ENCODE assay signal across 10 mouse cellular contexts in genomic region chr2:96317387-96318299, GRCm38 (mm10). TPM values are rescaled to one million over a fixed set of nuclear protein-coding genes. Genes with fewer than 3 reads are reported as not detected.
DNase-seq lines count a peak whose midpoint lies in the region; ATAC-seq and TF ChIP-seq lines count a peak whose summit lies in the region.
"Had no signal": no experiment of that assay in that cellular context is flagged by ENCODE, and none has a peak within 500 bp of the region (broad histone marks: within the 10 kb centered on the region; RNA-seq: fewer than 3 reads in every experiment).

TSS of gene Lrrc4c (plus strand) at chr2:96318169.

- H3K9ac ChIP-seq in heart, embryonic 14.5 days (ENCODE audit: low read length), result peak within 1 kb of the TSS; percentile 62

- no peak for DNase-seq in heart, postnatal 14 days
- DNase-seq in cerebellum, postnatal 25 days, result peak; percentile 79 to 85
- DNase-seq in frontal cortex, postnatal 25 days (ENCODE audit: low spot score in 2 of 2), result peak; percentile 42
- DNase-seq in left cerebral cortex, postnatal 14 days (ENCODE audit: low spot score in 2 of 2), result peak; percentile 48 to 62
- no peak for DNase-seq in adrenal gland, adult 8-10 months
- no peak for DNase-seq in urinary bladder, adult 2 months (ENCODE audit: low spot score)

- no peaks in the 10 kb centered on the region for H3K27me3 ChIP-seq in heart, embryonic 14.5 days (ENCODE audit: control insufficient read depth, insufficient read depth, low read length)
- H3K27me3 ChIP-seq: CH12.LX had no signal

- no peaks in the 10 kb centered on the region for H3K36me3 ChIP-seq in heart, embryonic 14.5 days (ENCODE audit: control insufficient read depth, insufficient read depth, low read length)

- no peak; the same call in 1 of the 2 replicates for ATAC-seq in heart, embryonic 14.5 days (ENCODE audit: insufficient number of reproducible peaks, insufficient read depth, low FRiP score, low read depth)

- TF ChIP-seq POLR2A in olfactory bulb, adult 2 months (IDR thresholded peaks at IDR 0.05; ENCODE audit: insufficient read depth, low read depth, low read length), result no peak

- no peaks in the 10 kb centered on the region for H3K9me3 ChIP-seq in heart, embryonic 14.5 days (ENCODE audit: control insufficient read depth, low read length)

- intact Hi-C loops in heart, postnatal 14 days (cut with DNase I), result loop anchor here (10.0 kb wide), 1 partner anchor 1853 kb away; no protein-coding TSS in a partner anchor
- intact Hi-C loops in left cerebral cortex, postnatal 14 days (cut with DNase I), result loop anchor here (5.0 to 10.0 kb wide), 2 partner anchors 1083 to 1845 kb away; no protein-coding TSS in a partner anchor

- WGBS in heart, embryonic 14.5 days, result 12% methylated on average over 18 of the region's 18 CpGs
- 3% methylated on average over 18 of the region's 18 CpGs for WGBS in olfactory bulb, adult 2 months

- H3K4me1 ChIP-seq in heart, embryonic 14.5 days (ENCODE audit: control insufficient read depth in 2 of 2, insufficient read depth in 2 of 2, low read length in 2 of 2), result peaks cover 4 to 13% of the 10 kb centered on the region in 2 experiments; a peak in 2 of 4 replicates
- 0 out of 2 replicates have a peak, but pooled peaks cover 2% of the 10 kb centered on the region for H3K4me1 ChIP-seq in olfactory bulb, adult 2 months (ENCODE audit: control insufficient read depth, insufficient read depth, low read length)

- TF ChIP-seq CTCF in olfactory bulb, adult 2 months (IDR thresholded peaks at IDR 0.05; ENCODE audit: insufficient read depth, low read depth, low read length), result no peak

- H3K4me2 ChIP-seq in heart, embryonic 14.5 days (ENCODE audit: low read length), result peak within 1 kb of the TSS; percentile 67

- peak within 1 kb of the TSS; percentile 28 to 40 for H3K4me3 ChIP-seq in heart, embryonic 14.5 days (ENCODE audit: control insufficient read depth in 1 of 2, insufficient read depth in 1 of 2, low read depth in 1 of 2, low read length in 2 of 2)
- H3K4me3 ChIP-seq in olfactory bulb, adult 2 months (ENCODE audit: insufficient read depth, low read depth, low read length), result peak within 1 kb of the TSS; percentile 51

- H3K27ac ChIP-seq in heart, embryonic 14.5 days (replicated peaks in 1 of 2; ENCODE audit: control insufficient read depth in 1 of 2, insufficient read depth in 1 of 2, low read depth in 2 of 2, low read length in 2 of 2), result no peak within 1 kb of the TSS; a peak in 1 of 4 replicates
- peak within 1 kb of the TSS; percentile 33 for H3K27ac ChIP-seq in olfactory bulb, adult 2 months (ENCODE audit: insufficient read depth, low read depth, low read length)

RNA-seq across cellular contexts. Expression of gene Lrrc4c, which starts in this region (rescaled TPM):
- polyA plus RNA-seq in heart, embryonic 14.5 days (2014; fragmentation: Nextera tagmentation; extraction: Ambion mirVana), result 1.2 and 1.8 TPM in 2 replicates
- total RNA-seq in heart, postnatal 14 days (2021), result under 1 TPM; 0.32 to 0.45 TPM
- total RNA-seq in left cerebral cortex, postnatal 14 days (2021), result 100 to 1,000 TPM; 127 to 128 TPM
- polyA plus RNA-seq in olfactory bulb, adult 2 months (2012; ENCODE audit: insufficient read depth, insufficient read length, low replicate concordance, missing spikeins), result not detected in 2 replicates
- 10 to 100 TPM in 1 of 4 experiments, 1 to 10 TPM in 3; 3.9 to 14.0 (median 6.7) TPM for total RNA-seq in adrenal gland, adult 8-10 months (2022)
- 0.58 and 0.75 TPM in 2 replicates for polyA plus RNA-seq in urinary bladder, adult 2 months (2012; rRNA removed)
- total RNA-seq: CH12.LX; common myeloid progenitor, adult 5-6 weeks had no signal

Comparison
In these comparisons a context has a peak if more than half of its experiments do, and no peak if none do; other contexts are left out.
1. RNA of gene Lrrc4c (total RNA-seq): 127 to 128 TPM in left cerebral cortex, postnatal 14 days; 3.9 to 14.0 TPM in adrenal gland, adult 8-10 months and 0.32 to 0.45 TPM in heart, postnatal 14 days; every median in the first group is over 4 times any median in the second.
2. DNase-seq: peak in cerebellum, postnatal 25 days (2 of 2), frontal cortex, postnatal 25 days (2 of 2) and left cerebral cortex, postnatal 14 days (2 of 2); none in heart, postnatal 14 days (0 of 2), adrenal gland, adult 8-10 months (single experiment) and urinary bladder, adult 2 months (single experiment).